Mouse (Mus musculus): Measurements from ENCODE around the gene Lcn12.

DNA sequence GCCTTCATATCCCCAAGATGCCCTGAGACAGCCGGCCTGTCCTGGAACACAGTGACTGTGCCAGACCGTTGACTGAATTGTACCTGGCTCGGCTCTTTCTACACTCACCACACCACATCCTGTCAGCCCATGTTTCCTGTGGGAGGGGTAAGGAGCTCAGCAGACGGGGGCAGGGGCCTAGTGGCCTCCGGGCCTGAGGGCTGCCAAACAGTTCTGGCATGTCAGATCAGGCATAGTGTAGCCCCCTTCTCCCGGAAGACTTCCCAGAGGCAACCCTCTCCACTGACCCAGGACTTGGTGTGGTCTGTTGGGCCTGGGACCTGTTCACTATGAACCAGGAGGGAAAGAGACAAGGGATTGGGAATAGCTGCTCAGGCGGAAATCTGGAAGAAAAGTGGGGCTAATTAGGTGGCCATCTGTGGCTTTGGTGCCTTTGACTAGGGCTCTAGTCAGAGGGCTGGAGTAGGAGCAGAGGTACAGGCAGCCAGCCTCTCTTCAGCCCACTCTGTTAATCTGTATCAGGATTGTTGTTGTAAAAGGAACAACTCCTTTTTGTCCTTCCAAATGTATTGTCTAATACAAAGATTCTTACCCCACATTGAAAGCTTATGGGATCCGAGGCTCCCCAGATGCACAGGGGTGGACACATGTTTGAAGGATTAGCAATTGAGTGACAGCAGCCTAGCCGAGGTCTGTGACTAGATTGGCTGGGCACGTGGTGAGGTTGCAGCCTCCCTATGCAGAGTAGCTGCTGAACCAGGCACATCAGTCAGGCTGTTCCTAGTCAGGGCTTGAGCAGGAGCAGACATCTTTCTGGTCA is 27.7 kb downstream of the Lcn12 start:
- TF ChIP-seq CTCF (conservative IDR thresholded peaks at IDR 0.05; ENCODE audit: insufficient read depth, insufficient read length, low read depth, low read length) (no peak), POLR2A (IDR thresholded peaks at IDR 0.05; ENCODE audit: low read depth, low read length) (no peak)

All from kidney, adult 2 months (tissue).